8 mouse cellular contexts compared by ENCODE assay signal in the genomic region with DNA sequence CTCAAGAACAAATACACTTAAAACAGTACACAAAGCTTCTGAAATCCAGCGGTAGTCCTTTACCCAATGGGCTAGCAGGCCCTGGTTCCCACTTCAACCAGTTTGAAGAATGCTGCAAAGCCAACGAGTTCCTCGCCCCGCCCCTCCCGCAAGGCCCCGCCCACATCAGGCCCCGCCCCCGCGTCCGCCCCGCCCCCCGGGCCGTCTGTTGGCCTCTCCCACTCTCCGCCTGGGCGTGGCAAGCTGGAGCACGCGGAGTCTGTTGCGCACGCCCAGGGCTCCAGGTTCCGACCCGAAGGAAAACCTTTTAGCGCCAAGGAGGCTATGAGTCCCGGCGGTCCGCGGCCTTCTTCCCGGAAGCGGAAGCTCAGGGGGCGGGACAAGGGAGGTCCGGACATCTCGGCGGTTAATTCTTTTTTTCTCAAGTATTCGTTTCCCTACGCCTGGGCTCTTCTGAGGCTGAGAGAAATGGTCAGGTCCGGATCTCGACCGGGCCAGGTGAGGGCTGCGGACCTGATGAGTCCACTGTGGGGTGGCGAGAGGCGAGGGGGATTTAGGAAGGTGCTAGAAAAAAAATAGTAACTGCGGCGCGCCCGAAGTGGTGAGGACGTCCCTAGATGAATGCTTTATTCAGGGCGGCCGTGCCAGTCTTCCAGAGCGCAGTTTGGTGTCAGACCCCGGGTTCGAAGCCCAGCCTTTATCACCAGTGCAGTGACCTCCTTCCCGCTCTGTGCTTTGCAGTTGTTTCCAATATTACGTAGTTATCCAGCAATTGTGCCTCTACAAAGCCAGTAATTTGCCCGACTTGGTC. TPM values are rescaled to one million over a fixed set of nuclear protein-coding genes. Genes with fewer than 3 reads are reported as not detected.
A peak's percentile ranks its signal among the peaks of the same experiment; 100 is the strongest.
DNase-seq lines count a peak whose midpoint lies in the region; ATAC-seq and TF ChIP-seq lines count a peak whose summit lies in the region.

TSS of gene Ccdc14 (plus strand) at position 283 of the 811 bp plus-strand sequence.

- dilution Hi-C loops in CH12.LX (cut with MboI; ENCODE audit: extremely low pct_ligation_motif_present, extremely low pct_unique_long_range_greater_than_20kb, low sequenced_read_pairs) = no loop called here

- H3K4me3 ChIP-seq in CH12.LX (replicated peaks in 1 of 3; ENCODE audit: low read depth in 2 of 3, low read length in 2 of 3, poor library complexity in 1 of 3) = peak within 1 kb of the TSS; percentile 71 to 96 (median 72)
- H3K4me3 ChIP-seq in forebrain, embryonic 11.5 days (ENCODE audit: low read depth, low read length) = peak within 1 kb of the TSS; percentile 66
- H3K4me3 ChIP-seq in heart, postnatal 0 days (ENCODE audit: low read depth, low read length) = peak within 1 kb of the TSS; percentile 62
- peak within 1 kb of the TSS; percentile 75 for H3K4me3 ChIP-seq in liver, embryonic 16.5 days (ENCODE audit: low read depth, low read length)
- peak within 1 kb of the TSS; percentile 68 for H3K4me3 ChIP-seq in neural tube, embryonic 13.5 days
- peak within 1 kb of the TSS; percentile 99 for H3K4me3 ChIP-seq in testis, adult 2 months (ENCODE audit: control insufficient read depth, low read depth, low read length)

- peak; percentile 99 for DNase-seq in CH12.LX (ENCODE audit: extremely low read depth)
- peak; percentile 86 for DNase-seq in c-Kit-positive CD71-positive TER-119-negative erythroid progenitor cells, embryonic 14.5 days (ENCODE audit: low read depth)
- DNase-seq in forebrain, embryonic 11.5 days (ENCODE audit: low spot score) = peak; percentile 95
- DNase-seq in heart, postnatal 0 days (ENCODE audit: low spot score) = peak; percentile 87
- DNase-seq in kidney, postnatal 4 days = peak; percentile 92 to 96

- peaks cover 2% of the 10 kb centered on the region; the same call in 1 of the 2 replicates for H3K79me2 ChIP-seq in CH12.LX (replicated peaks; ENCODE audit: control insufficient read depth, extremely low read depth, insufficient read depth, poor library complexity, severe bottlenecking)

- peak; percentile 82 for TF ChIP-seq POLR2A in CH12.LX (IDR thresholded peaks at IDR 0.05; ENCODE audit: low read depth, low read length)
- peak; percentile 76 for TF ChIP-seq POLR2A in testis, adult 2 months (IDR thresholded peaks at IDR 0.05; ENCODE audit: control insufficient read depth, low read depth, low read length)

- no peaks in the 10 kb centered on the region for H3K9me3 ChIP-seq in CH12.LX (replicated peaks; ENCODE audit: low read length)
- H3K9me3 ChIP-seq in forebrain, embryonic 11.5 days (ENCODE audit: control insufficient read depth, low read length) = no peaks in the 10 kb centered on the region
- no peaks in the 10 kb centered on the region for H3K9me3 ChIP-seq in heart, postnatal 0 days (replicated peaks; ENCODE audit: control insufficient read depth, low read length)
- no peaks in the 10 kb centered on the region for H3K9me3 ChIP-seq in liver, embryonic 16.5 days (replicated peaks; ENCODE audit: control insufficient read depth, low read length)
- H3K9me3 ChIP-seq in neural tube, embryonic 13.5 days = no peaks in the 10 kb centered on the region

- peak; percentile 94 for ATAC-seq in forebrain, embryonic 11.5 days (replicated peaks; ENCODE audit: low FRiP score)
- peak; percentile 94 for ATAC-seq in heart, postnatal 0 days (ENCODE audit: insufficient read depth, low read depth)
- ATAC-seq in liver, embryonic 16.5 days (ENCODE audit: low read depth) = peak; percentile 97
- ATAC-seq in neural tube, embryonic 13.5 days (ENCODE audit: low read depth) = peak; percentile 97

- in situ Hi-C loops in CH12.LX (cut with MboI; ENCODE audit: low pct_ligation_motif_present, low pct_unique_long_range_greater_than_20kb, low sequenced_read_pairs) = no loop called here

- H3K36me3 ChIP-seq in CH12.LX (replicated peaks in 1 of 2; ENCODE audit: control insufficient read depth in 1 of 2, insufficient read depth in 1 of 2, low read length in 1 of 2) = peaks cover 0 to 16% of the 10 kb centered on the region in 2 experiments
- no peaks in the 10 kb centered on the region for H3K36me3 ChIP-seq in forebrain, embryonic 11.5 days (ENCODE audit: control insufficient read depth, insufficient read depth, low read length)
- H3K36me3 ChIP-seq in heart, postnatal 0 days (replicated peaks; ENCODE audit: control insufficient read depth, insufficient read depth, low read length) = no peaks in the 10 kb centered on the region
- no peaks in the 10 kb centered on the region for H3K36me3 ChIP-seq in liver, embryonic 16.5 days (ENCODE audit: control insufficient read depth, insufficient read depth)
- H3K36me3 ChIP-seq in neural tube, embryonic 13.5 days = no peaks in the 10 kb centered on the region
- no peaks in the 10 kb centered on the region; the same call in 1 of the 2 replicates for H3K36me3 ChIP-seq in testis, adult 2 months (ENCODE audit: control insufficient read depth, insufficient read depth, low read length)

- H3K4me1 ChIP-seq in CH12.LX (ENCODE audit: control insufficient read depth in 1 of 2, insufficient read depth in 2 of 2) = peaks cover 3 to 20% of the 10 kb centered on the region in 2 experiments
- peaks cover 6% of the 10 kb centered on the region; the same call in 1 of the 2 replicates for H3K4me1 ChIP-seq in forebrain, embryonic 11.5 days (replicated peaks; ENCODE audit: control insufficient read depth, insufficient read depth, low read length)
- peaks cover 6% of the 10 kb centered on the region for H3K4me1 ChIP-seq in heart, postnatal 0 days (ENCODE audit: control insufficient read depth, insufficient read depth)
- peaks cover 5% of the 10 kb centered on the region for H3K4me1 ChIP-seq in liver, embryonic 16.5 days (ENCODE audit: control insufficient read depth, low read depth, low read length)
- peaks cover 9% of the 10 kb centered on the region for H3K4me1 ChIP-seq in neural tube, embryonic 13.5 days (replicated peaks)
- H3K4me1 ChIP-seq in testis, adult 2 months (ENCODE audit: control insufficient read depth, insufficient read depth, low read length) = no peaks in the 10 kb centered on the region

- TF ChIP-seq CTCF in CH12.LX (conservative IDR thresholded peaks at IDR 0.05 in 1 of 2, IDR thresholded peaks at IDR 0.05 in 1 of 2; ENCODE audit: low read depth in 2 of 2, low read length in 2 of 2) = no peak
- no peak for TF ChIP-seq CTCF in heart, postnatal 0 days (IDR thresholded peaks at IDR 0.05; ENCODE audit: low read depth)
- TF ChIP-seq CTCF in testis, adult 2 months (IDR thresholded peaks at IDR 0.05; ENCODE audit: control insufficient read depth, insufficient read depth, insufficient replicate concordance, low read depth, low read length) = no peak

- H3K9ac ChIP-seq in CH12.LX (ENCODE audit: insufficient read depth, low read depth) = peak within 1 kb of the TSS; percentile 78
- peak within 1 kb of the TSS; percentile 79 for H3K9ac ChIP-seq in forebrain, embryonic 11.5 days (ENCODE audit: low read length)
- peak within 1 kb of the TSS; percentile 66 for H3K9ac ChIP-seq in heart, postnatal 0 days (replicated peaks; ENCODE audit: low read depth, low read length)
- peak within 1 kb of the TSS; percentile 76 for H3K9ac ChIP-seq in liver, embryonic 16.5 days (ENCODE audit: low read depth, low read length)
- H3K9ac ChIP-seq in neural tube, embryonic 13.5 days = peak within 1 kb of the TSS; percentile 73

- H3K4me2 ChIP-seq in CH12.LX (ENCODE audit: insufficient read depth, low read depth, poor library complexity, severe bottlenecking) = peak within 1 kb of the TSS; percentile 74
- H3K4me2 ChIP-seq in forebrain, embryonic 11.5 days (ENCODE audit: low read depth, low read length, severe bottlenecking) = peak within 1 kb of the TSS; percentile 86
- peak within 1 kb of the TSS; percentile 69 for H3K4me2 ChIP-seq in heart, postnatal 0 days (ENCODE audit: low read depth, low read length)
- peak within 1 kb of the TSS; percentile 87 for H3K4me2 ChIP-seq in liver, embryonic 16.5 days (ENCODE audit: low read depth, low read length)
- peak within 1 kb of the TSS; percentile 78 for H3K4me2 ChIP-seq in neural tube, embryonic 13.5 days

- H3K27me3 ChIP-seq in CH12.LX (replicated peaks) = no peaks in the 10 kb centered on the region
- H3K27me3 ChIP-seq in forebrain, embryonic 11.5 days (ENCODE audit: control insufficient read depth, insufficient read depth, low read length) = no peaks in the 10 kb centered on the region
- no peaks in the 10 kb centered on the region for H3K27me3 ChIP-seq in heart, postnatal 0 days (ENCODE audit: control insufficient read depth, insufficient read depth, low read length)
- no peaks in the 10 kb centered on the region; the same call in 1 of the 2 replicates for H3K27me3 ChIP-seq in liver, embryonic 16.5 days (ENCODE audit: control insufficient read depth, insufficient read depth, low read depth, low read length)
- H3K27me3 ChIP-seq in neural tube, embryonic 13.5 days = no peaks in the 10 kb centered on the region
- no peaks in the 10 kb centered on the region for H3K27me3 ChIP-seq in testis, adult 2 months (ENCODE audit: control insufficient read depth, insufficient read depth, low read length)

- under 1% methylated on average over 53 of the region's 53 CpGs for WGBS in forebrain, embryonic 11.5 days
- WGBS in heart, postnatal 0 days = under 1% methylated on average over 53 of the region's 53 CpGs
- under 1% methylated on average over 53 of the region's 53 CpGs for WGBS in liver, embryonic 16.5 days (ENCODE audit: insufficient replicate concordance)
- WGBS in neural tube, embryonic 13.5 days = 1% methylated on average over 53 of the region's 53 CpGs

- TF ChIP-seq RAD21 in CH12.LX (IDR thresholded peaks at IDR 0.05; ENCODE audit: low read depth, low read length) = no peak

- TF ChIP-seq EP300 in CH12.LX (IDR thresholded peaks at IDR 0.05; ENCODE audit: low read length) = no peak
- no peak for TF ChIP-seq EP300 in heart, postnatal 0 days (IDR thresholded peaks at IDR 0.05; ENCODE audit: low read depth)

- no peak within 1 kb of the TSS for H3K27ac ChIP-seq in CH12.LX (ENCODE audit: insufficient read depth, low read depth)
- peak within 1 kb of the TSS; percentile 71 for H3K27ac ChIP-seq in forebrain, embryonic 11.5 days (ENCODE audit: low read depth, low read length)
- H3K27ac ChIP-seq in heart, postnatal 0 days (ENCODE audit: low read depth) = peak within 1 kb of the TSS; percentile 73
- H3K27ac ChIP-seq in liver, embryonic 16.5 days (ENCODE audit: low read length) = peak within 1 kb of the TSS; percentile 76
- H3K27ac ChIP-seq in neural tube, embryonic 13.5 days (replicated peaks) = peak within 1 kb of the TSS; percentile 85
- H3K27ac ChIP-seq in testis, adult 2 months (ENCODE audit: control insufficient read depth, insufficient read depth, low read depth, low read length) = peak within 1 kb of the TSS; percentile 99

RNA-seq across cellular contexts. Expression of gene Ccdc14, which starts in this region (rescaled TPM):
- total RNA-seq in CH12.LX (2012; rRNA removed) = 11.6 and 12.8 TPM in 2 replicates
- 18.5 and 20.7 TPM in 2 replicates for total RNA-seq in CH12.LX (2014; rRNA removed)
- polyA plus RNA-seq in CH12.LX (2012; ENCODE audit: insufficient read length, low read depth) = 17.9 and 18.9 TPM in 2 replicates
- polyA plus RNA-seq in forebrain, embryonic 11.5 days (2014; fragmentation: Nextera tagmentation; extraction: Ambion mirVana) = 11.1 and 13.3 TPM in 2 replicates
- total RNA-seq in heart, postnatal 0 days (2014; rRNA removed; ENCODE audit: low replicate concordance) = 3.7 and 7.3 TPM in 2 replicates
- polyA plus RNA-seq in heart, postnatal 0 days (2015; fragmentation: Nextera tagmentation; extraction: Ambion mirVana) = 2.6 and 2.8 TPM in 2 replicates
- 1.6 and 1.9 TPM in 2 replicates for polyA plus RNA-seq in liver, embryonic 16.5 days (2015; fragmentation: Nextera tagmentation; extraction: Ambion mirVana)
- 4.2 and 5.7 TPM in 2 replicates for polyA plus RNA-seq in neural tube, embryonic 13.5 days (2015; fragmentation: Nextera tagmentation; extraction: Ambion mirVana)
- polyA plus RNA-seq in testis, adult 2 months (2012; rRNA removed) = 7.8 and 8.7 TPM in 2 replicates
